Mouse (Mus musculus) thymus, postnatal 10 days (tissue): ENCODE measurements around the gene Gm4567.
"Not testable (repeated sequence)": the region's sequence is repeated elsewhere in the genome, so short reads cannot be mapped to it uniquely, and the experiment has no call there.

Source experiments
- DNase-seq, 2 experiments: peaks; one replicate each; pipeline ENCODE4 v3.0.0; 2021; ENCODE audit warnings: low spot score in 2 of 2

Gm4567 gene

GRCm38 (mm10) chr7:22719610-22720009, at the start of gene Gm4567:
Gene Gm4567 (minus strand): TSS chr7:22719710.
- DNase-seq, result not testable (repeated sequence)

- not testable (repeated sequence) for DNase-seq
Observed at GRCm38 (mm10) chr7:22761397-22761796, 41.9 kb upstream of the Gm4567 start, which contains the start of gene Vmn1r157. Gene Vmn1r157 (plus strand): TSS chr7:22761697.

GRCm38 (mm10) chr7:22692217-22692616, 27.3 kb downstream of the Gm4567 start, which contains the start of gene Gm8693:
Gene Gm8693 (minus strand): TSS chr7:22692317.
- DNase-seq, result not testable (repeated sequence)
